9 mouse cellular contexts compared by ENCODE assay signal in the genomic region with DNA sequence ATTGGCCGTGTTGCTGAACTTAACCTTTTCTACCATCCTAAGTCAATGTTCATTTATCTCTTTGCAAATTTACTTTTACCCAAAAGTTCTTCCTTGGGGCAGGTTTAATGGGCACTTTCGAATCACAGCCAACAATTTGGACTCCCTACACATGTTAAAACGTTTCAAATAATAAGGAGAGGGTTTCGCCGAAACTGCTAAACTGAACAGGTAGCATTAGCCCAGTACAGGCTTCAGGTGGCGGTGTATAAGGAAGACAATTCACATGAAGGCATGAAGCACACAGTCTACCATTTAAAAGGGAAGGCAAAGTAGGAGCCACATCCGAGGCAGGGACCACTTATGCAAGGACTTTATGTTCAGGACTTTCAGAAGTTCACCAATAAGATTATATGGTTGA. TPM values are rescaled to one million over a fixed set of nuclear protein-coding genes. Genes with fewer than 3 reads are reported as not detected.
DNase-seq lines count a peak whose midpoint lies in the region; ATAC-seq and TF ChIP-seq lines count a peak whose summit lies in the region.
"Had no signal": no experiment of that assay in that cellular context is flagged by ENCODE, and none has a peak within 500 bp of the region (broad histone marks: within the 10 kb centered on the region; RNA-seq: fewer than 3 reads in every experiment).

No protein-coding gene starts in this region.

- WGBS in embryonic facial prominence, embryonic 13.5 days: 28% methylated on average over 7 of the region's 7 CpGs
- 16% methylated on average over 7 of the region's 7 CpGs for WGBS in limb, embryonic 15.5 days
- WGBS in stomach, embryonic 15.5 days: 21% methylated on average over 7 of the region's 7 CpGs

- peak overlapping the region; percentile 99 for H3K27ac ChIP-seq in gastrocnemius, adult 2 months
- H3K27ac ChIP-seq in embryonic facial prominence, embryonic 13.5 days: peak overlapping the region; percentile 77
- peak overlapping the region; percentile 87 for H3K27ac ChIP-seq in limb, embryonic 15.5 days
- H3K27ac ChIP-seq in stomach, embryonic 15.5 days: peak overlapping the region; percentile 87

- H3K4me1 ChIP-seq in embryonic facial prominence, embryonic 13.5 days: peaks cover 15% of the 10 kb centered on the region
- H3K4me1 ChIP-seq in limb, embryonic 15.5 days: peaks cover 10% of the 10 kb centered on the region
- peaks cover 10% of the 10 kb centered on the region for H3K4me1 ChIP-seq in stomach, embryonic 15.5 days

- TF ChIP-seq CTCF in gastrocnemius, adult 2 months (IDR thresholded peaks at IDR 0.05): no peak

- peak overlapping the region; percentile 94 for H3K9ac ChIP-seq in embryonic facial prominence, embryonic 13.5 days
- peak overlapping the region; percentile 73 for H3K9ac ChIP-seq in limb, embryonic 15.5 days
- peak overlapping the region; percentile 35; the same call in 1 of the 2 replicates for H3K9ac ChIP-seq in stomach, embryonic 15.5 days

- DNase-seq in gastrocnemius, adult 2 months: no peak
- no peak for DNase-seq in gastrocnemius, adult 8-10 months (ENCODE audit: low spot score in 2 of 2)
- DNase-seq in A20 (ENCODE audit: low read depth, low spot score): peak; percentile 53
- DNase-seq in cerebellum, adult 11-12 months: no peak
- DNase-seq in retina, embryonic 14.5 days (ENCODE audit: low spot score): no peak

- H3K4me3 ChIP-seq in gastrocnemius, adult 2 months: peak overlapping the region; percentile 97
- peak overlapping the region; percentile 94 for H3K4me3 ChIP-seq in embryonic facial prominence, embryonic 13.5 days
- peak overlapping the region; percentile 85 for H3K4me3 ChIP-seq in limb, embryonic 15.5 days
- peak overlapping the region; percentile 91 for H3K4me3 ChIP-seq in stomach, embryonic 15.5 days (replicated peaks)

- no peak for ATAC-seq in embryonic facial prominence, embryonic 13.5 days (ENCODE audit: insufficient number of reproducible peaks, insufficient read depth, low FRiP score, low TSS enrichment, low read depth)
- no peak for ATAC-seq in limb, embryonic 15.5 days (ENCODE audit: insufficient number of reproducible peaks, low FRiP score, low TSS enrichment, low read depth)
- no peak for ATAC-seq in stomach, embryonic 15.5 days (ENCODE audit: insufficient read depth, low FRiP score, low read depth)

- peak overlapping the region; percentile 70 for H3K4me2 ChIP-seq in embryonic facial prominence, embryonic 13.5 days
- H3K4me2 ChIP-seq in limb, embryonic 15.5 days: peak overlapping the region; percentile 53
- H3K4me2 ChIP-seq in stomach, embryonic 15.5 days: peak overlapping the region; percentile 65

- intact Hi-C loops in gastrocnemius, adult 2 months (cut with DNase I): no loop called here

- peaks cover 17% of the 10 kb centered on the region for H3K36me3 ChIP-seq in embryonic facial prominence, embryonic 13.5 days
- H3K36me3 ChIP-seq in limb, embryonic 15.5 days: peaks cover 11% of the 10 kb centered on the region
- no peaks in the 10 kb centered on the region for H3K36me3 ChIP-seq in stomach, embryonic 15.5 days

- no peaks in the 10 kb centered on the region for H3K9me3 ChIP-seq in embryonic facial prominence, embryonic 13.5 days
- no peaks in the 10 kb centered on the region for H3K9me3 ChIP-seq in limb, embryonic 15.5 days
- no peaks in the 10 kb centered on the region for H3K9me3 ChIP-seq in stomach, embryonic 15.5 days

- H3K27me3 ChIP-seq in embryonic facial prominence, embryonic 13.5 days: no peaks in the 10 kb centered on the region
- H3K27me3 ChIP-seq in limb, embryonic 15.5 days: no peaks in the 10 kb centered on the region
- H3K27me3 ChIP-seq in stomach, embryonic 15.5 days (replicated peaks): no peaks in the 10 kb centered on the region
- H3K27me3 ChIP-seq: Patski had no signal

RNA-seq across cellular contexts. Expression of gene Phf14, which starts 0.6 kb away (rescaled TPM):
- total RNA-seq in gastrocnemius, adult 2 months (2021): 10 to 100 TPM; 24.0 to 27.5 TPM
- total RNA-seq in gastrocnemius, adult 8-10 months (2022): 10 to 100 TPM; 22.3 to 27.9 (median 24.1) TPM
- polyA plus RNA-seq in embryonic facial prominence, embryonic 13.5 days (2015; fragmentation: Nextera tagmentation; extraction: Ambion mirVana): 112 and 113 TPM in 2 replicates
- polyA plus RNA-seq in limb, embryonic 15.5 days (2015; fragmentation: Nextera tagmentation; extraction: Ambion mirVana): 56.6 and 65.4 TPM in 2 replicates
- polyA plus RNA-seq in stomach, embryonic 15.5 days (2015; fragmentation: Nextera tagmentation; extraction: Ambion mirVana): 64.7 and 64.9 TPM in 2 replicates

RNA-seq across cellular contexts. Expression of gene Ndufa4, which starts 0.9 kb away (rescaled TPM):
- 1,000 to 10,000 TPM; 1,409 to 1,719 TPM for total RNA-seq in gastrocnemius, adult 2 months (2021)
- 1,000 to 10,000 TPM; 1,285 to 1,449 (median 1,371) TPM for total RNA-seq in gastrocnemius, adult 8-10 months (2022)
- polyA plus RNA-seq in embryonic facial prominence, embryonic 13.5 days (2015; fragmentation: Nextera tagmentation; extraction: Ambion mirVana): 725 and 788 TPM in 2 replicates
- polyA plus RNA-seq in limb, embryonic 15.5 days (2015; fragmentation: Nextera tagmentation; extraction: Ambion mirVana): 667 and 675 TPM in 2 replicates
- 980 and 987 TPM in 2 replicates for polyA plus RNA-seq in stomach, embryonic 15.5 days (2015; fragmentation: Nextera tagmentation; extraction: Ambion mirVana)

Comparison
In these comparisons a context has a peak if more than half of its experiments do, and no peak if none do; other contexts are left out.
1. H3K9ac ChIP-seq: peak in every context shown above with its lines; median percentile 94 in embryonic facial prominence, embryonic 13.5 days; 73 in limb, embryonic 15.5 days; 35 in stomach, embryonic 15.5 days.